8 mouse cellular contexts compared by ENCODE assay signal in genomic region chr15:101294028-101294894, GRCm38 (mm10). TPM values are rescaled to one million over a fixed set of nuclear protein-coding genes. Genes with fewer than 3 reads are reported as not detected.
DNase-seq lines count a peak whose midpoint lies in the region; ATAC-seq and TF ChIP-seq lines count a peak whose summit lies in the region.

No protein-coding gene starts in this region.

- no peak for TF ChIP-seq EP300 in MEL (IDR thresholded peaks at IDR 0.05; ENCODE audit: low read depth in 1 of 2, low read length in 2 of 2)
- no peak for TF ChIP-seq EP300 in lung, postnatal 0 days (IDR thresholded peaks at IDR 0.05)

- no peak overlapping the region for H3K4me3 ChIP-seq in heart, embryonic 14.5 days (ENCODE audit: control insufficient read depth in 1 of 2, insufficient read depth in 1 of 2, low read depth in 1 of 2, low read length in 2 of 2)
- H3K4me3 ChIP-seq in MEL (ENCODE audit: control insufficient read depth in 1 of 2, insufficient read depth in 1 of 2, low read depth in 2 of 2, low read length in 2 of 2) = no peak overlapping the region
- peak overlapping the region; percentile 33 for H3K4me3 ChIP-seq in lung, postnatal 0 days (ENCODE audit: low read depth, low read length)

- H3K36me3 ChIP-seq in heart, embryonic 14.5 days (ENCODE audit: control insufficient read depth, insufficient read depth, low read length) = peaks cover 29% of the 10 kb centered on the region
- peaks cover 0 to 2% of the 10 kb centered on the region in 2 experiments; a peak in 2 of 4 replicates for H3K36me3 ChIP-seq in MEL (ENCODE audit: control insufficient read depth in 1 of 2, insufficient read depth in 2 of 2, low read length in 2 of 2)
- H3K36me3 ChIP-seq in lung, postnatal 0 days (ENCODE audit: insufficient read depth, low read length) = peaks cover 11% of the 10 kb centered on the region

- DNase-seq in heart, postnatal 14 days = no peak
- DNase-seq in MEL (ENCODE audit: low read depth, low spot score) = no peak
- DNase-seq in forelimb bud, embryonic 11.5 days (ENCODE audit: low read depth, low spot score) = peak; percentile 56
- peak; percentile 89 for DNase-seq in lung, postnatal 0 days (ENCODE audit: low spot score)
- no peak for DNase-seq in gastrocnemius, adult 18-20 months (ENCODE audit: low spot score)
- no peak for DNase-seq in layer of hippocampus, adult 18-20 months (ENCODE audit: low spot score in 2 of 2)

- TF ChIP-seq POLR2A in MEL (IDR thresholded peaks at IDR 0.05; ENCODE audit: control insufficient read depth in 1 of 2, insufficient read depth in 1 of 2, low read depth in 1 of 2, low read length in 2 of 2, poor library complexity in 1 of 2) = no peak

- peaks cover 16 to 22% of the 10 kb centered on the region in 2 experiments for H3K4me1 ChIP-seq in heart, embryonic 14.5 days (ENCODE audit: control insufficient read depth in 2 of 2, insufficient read depth in 2 of 2, low read length in 2 of 2)
- peaks cover 0 to 8% of the 10 kb centered on the region in 2 experiments; a peak in 3 of 4 replicates for H3K4me1 ChIP-seq in MEL (ENCODE audit: control insufficient read depth in 1 of 2, insufficient read depth in 2 of 2, low read length in 2 of 2)
- no peaks in the 10 kb centered on the region for H3K4me1 ChIP-seq in lung, postnatal 0 days (ENCODE audit: insufficient read depth, low read depth, low read length)

- no peak overlapping the region for H3K27ac ChIP-seq in heart, embryonic 14.5 days (replicated peaks in 1 of 2; ENCODE audit: control insufficient read depth in 1 of 2, insufficient read depth in 1 of 2, low read depth in 2 of 2, low read length in 2 of 2)
- no peak overlapping the region for H3K27ac ChIP-seq in MEL (ENCODE audit: control insufficient read depth, low read depth, low read length)
- peak overlapping the region; percentile 87 for H3K27ac ChIP-seq in lung, postnatal 0 days (ENCODE audit: low read length)

- no peak for TF ChIP-seq RAD21 in MEL (IDR thresholded peaks at IDR 0.05; ENCODE audit: low read depth, low read length)

- no peak for ATAC-seq in heart, embryonic 14.5 days (ENCODE audit: insufficient number of reproducible peaks, insufficient read depth, low FRiP score, low read depth)
- peak; percentile 68 for ATAC-seq in lung, postnatal 0 days
- no peak for ATAC-seq in granulocyte monocyte progenitor cell, adult 5-6 weeks (replicated peaks; ENCODE audit: poor library complexity, severe bottlenecking)

- no peak for TF ChIP-seq CTCF in MEL (IDR thresholded peaks at IDR 0.05 in 2 of 3, conservative IDR thresholded peaks at IDR 0.05 in 1 of 3; ENCODE audit: control insufficient read depth in 1 of 3, insufficient read depth in 1 of 3, low read depth in 2 of 3, low read length in 3 of 3, poor library complexity in 1 of 3, severe bottlenecking in 1 of 3)
- no peak for TF ChIP-seq CTCF in lung, postnatal 0 days (IDR thresholded peaks at IDR 0.05)

- no peak overlapping the region for H3K9ac ChIP-seq in heart, embryonic 14.5 days (ENCODE audit: low read length)
- no peak overlapping the region for H3K9ac ChIP-seq in MEL (ENCODE audit: control insufficient read depth, low read depth, low read length, poor library complexity, severe bottlenecking)
- peak overlapping the region; percentile 44 for H3K9ac ChIP-seq in lung, postnatal 0 days (replicated peaks; ENCODE audit: low read depth)

- intact Hi-C loops in heart, postnatal 14 days (cut with DNase I) = no loop called here

- 47% methylated on average over 16 of the region's 16 CpGs for WGBS in heart, embryonic 14.5 days
- 35% methylated on average over 16 of the region's 16 CpGs for WGBS in lung, postnatal 0 days

- peak overlapping the region; percentile 8; the same call in 1 of the 2 replicates for H3K4me2 ChIP-seq in heart, embryonic 14.5 days (ENCODE audit: low read length)
- H3K4me2 ChIP-seq in lung, postnatal 0 days (replicated peaks; ENCODE audit: low read depth, low read length) = peak overlapping the region; percentile 44

- no peaks in the 10 kb centered on the region for H3K27me3 ChIP-seq in heart, embryonic 14.5 days (ENCODE audit: control insufficient read depth, insufficient read depth, low read length)
- H3K27me3 ChIP-seq in MEL (ENCODE audit: control insufficient read depth in 1 of 2, insufficient read depth in 2 of 2, low read length in 2 of 2) = no peaks in the 10 kb centered on the region
- no peaks in the 10 kb centered on the region for H3K27me3 ChIP-seq in lung, postnatal 0 days (replicated peaks; ENCODE audit: insufficient read depth, low read length)

- H3K9me3 ChIP-seq in heart, embryonic 14.5 days (ENCODE audit: control insufficient read depth, low read length) = no peaks in the 10 kb centered on the region
- no peaks in the 10 kb centered on the region for H3K9me3 ChIP-seq in MEL (replicated peaks; ENCODE audit: insufficient read depth, low read length)
- no peaks in the 10 kb centered on the region for H3K9me3 ChIP-seq in lung, postnatal 0 days (ENCODE audit: low read length)

- no peaks in the 10 kb centered on the region for H3K79me2 ChIP-seq in MEL (ENCODE audit: control insufficient read depth, insufficient read depth, low read length, poor library complexity)

TF ChIP-seq in MEL, 35 proteins besides CTCF, POLR2A, EP300 and RAD21:
- TF ChIP-seq POLR2AphosphoS5 (IDR thresholded peaks at IDR 0.05; ENCODE audit: borderline replicate concordance, low read depth, low read length) (peak; percentile 38; the same call in 1 of the 2 replicates), SMC3 (IDR thresholded peaks at IDR 0.05; ENCODE audit: low read depth, low read length) (no peak)

RNA-seq across cellular contexts. Expression of gene 6030408B16Rik, which starts 1.2 kb away (rescaled TPM):
- polyA plus RNA-seq in heart, embryonic 14.5 days (2014; fragmentation: Nextera tagmentation; extraction: Ambion mirVana) = 0.85 and 1.8 TPM in 2 replicates
- total RNA-seq in heart, postnatal 14 days (2021) = 1 to 10 TPM; 1.7 to 1.8 TPM
- total RNA-seq in MEL (2012; rRNA removed) = 0.07 and 0.12 TPM in 2 replicates
- polyA plus RNA-seq in MEL (2012; ENCODE audit: insufficient read depth in 1 of 2, insufficient read length in 2 of 2, low read depth in 1 of 2, low replicate concordance in 2 of 2, missing spikeins in 1 of 2) = under 1 TPM in 1 of 2 experiments, not detected in 1; 0.18 TPM
- 74.9 and 82.4 TPM in 2 replicates for polyA plus RNA-seq in lung, postnatal 0 days (2015; fragmentation: Nextera tagmentation; extraction: Ambion mirVana)
- 0.60 TPM in 1 of 2 replicates, not detected in the other for total RNA-seq in granulocyte monocyte progenitor cell, adult 5-6 weeks (2014; fragmentation: Nextera tagmentation)
- 0.86 TPM in 1 of 2 replicates, not detected in the other for total RNA-seq in granulocyte monocyte progenitor cell, adult 5-6 weeks (2017)
- under 1 TPM; 0.26 to 0.27 TPM for total RNA-seq in gastrocnemius, adult 18-20 months (2021)
- total RNA-seq in layer of hippocampus, adult 18-20 months (2021) = under 1 TPM; 0.27 to 0.66 TPM

RNA-seq across cellular contexts. Expression of gene Atg101, which starts 10.2 kb away (rescaled TPM):
- polyA plus RNA-seq in heart, embryonic 14.5 days (2014; fragmentation: Nextera tagmentation; extraction: Ambion mirVana) = 49.5 and 50.4 TPM in 2 replicates
- 10 to 100 TPM; 24.7 to 25.5 TPM for total RNA-seq in heart, postnatal 14 days (2021)
- total RNA-seq in MEL (2012; rRNA removed) = 75.5 and 90.3 TPM in 2 replicates
- polyA plus RNA-seq in MEL (2012; ENCODE audit: insufficient read depth in 1 of 2, insufficient read length in 2 of 2, low read depth in 1 of 2, low replicate concordance in 2 of 2, missing spikeins in 1 of 2) = 10 to 100 TPM in 1 of 2 experiments, not detected in 1; 75.2 TPM
- 73.1 and 74.2 TPM in 2 replicates for polyA plus RNA-seq in lung, postnatal 0 days (2015; fragmentation: Nextera tagmentation; extraction: Ambion mirVana)
- 35.3 and 36.0 TPM in 2 replicates for total RNA-seq in granulocyte monocyte progenitor cell, adult 5-6 weeks (2014; fragmentation: Nextera tagmentation)
- 51.9 and 60.6 TPM in 2 replicates for total RNA-seq in granulocyte monocyte progenitor cell, adult 5-6 weeks (2017)
- total RNA-seq in gastrocnemius, adult 18-20 months (2021) = 10 to 100 TPM; 25.0 to 31.3 TPM
- total RNA-seq in layer of hippocampus, adult 18-20 months (2021) = 10 to 100 TPM; 53.2 to 57.5 TPM

RNA-seq across cellular contexts. Expression of gene Nr4a1, which starts 40.2 kb away (rescaled TPM):
- 6.0 and 6.6 TPM in 2 replicates for polyA plus RNA-seq in heart, embryonic 14.5 days (2014; fragmentation: Nextera tagmentation; extraction: Ambion mirVana)
- 10 to 100 TPM; 14.0 to 63.1 TPM for total RNA-seq in heart, postnatal 14 days (2021)
- 1.7 and 2.0 TPM in 2 replicates for total RNA-seq in MEL (2012; rRNA removed)
- 10 to 100 TPM in 1 of 2 experiments, not detected in 1; 12.8 TPM for polyA plus RNA-seq in MEL (2012; ENCODE audit: insufficient read depth in 1 of 2, insufficient read length in 2 of 2, low read depth in 1 of 2, low replicate concordance in 2 of 2, missing spikeins in 1 of 2)
- polyA plus RNA-seq in lung, postnatal 0 days (2015; fragmentation: Nextera tagmentation; extraction: Ambion mirVana) = 7.8 and 11.8 TPM in 2 replicates
- 1.4 and 4.0 TPM in 2 replicates for total RNA-seq in granulocyte monocyte progenitor cell, adult 5-6 weeks (2014; fragmentation: Nextera tagmentation)
- total RNA-seq in granulocyte monocyte progenitor cell, adult 5-6 weeks (2017) = 2.4 and 4.1 TPM in 2 replicates
- total RNA-seq in gastrocnemius, adult 18-20 months (2021) = 100 to 1,000 TPM; 206 to 234 TPM
- 100 to 1,000 TPM in 1 of 2 experiments, 10 to 100 TPM in 1; 87.1 to 105 TPM for total RNA-seq in layer of hippocampus, adult 18-20 months (2021)

Comparison
In these comparisons a context has a peak if more than half of its experiments do, and no peak if none do; other contexts are left out.
1. DNase-seq: peak in forelimb bud, embryonic 11.5 days (single experiment) and lung, postnatal 0 days (single experiment); none in heart, postnatal 14 days (0 of 2), MEL (single experiment), gastrocnemius, adult 18-20 months (single experiment) and layer of hippocampus, adult 18-20 months (0 of 2).